Mouse (Mus musculus): ENCODE measurements around the gene Ctsf.

DNA sequence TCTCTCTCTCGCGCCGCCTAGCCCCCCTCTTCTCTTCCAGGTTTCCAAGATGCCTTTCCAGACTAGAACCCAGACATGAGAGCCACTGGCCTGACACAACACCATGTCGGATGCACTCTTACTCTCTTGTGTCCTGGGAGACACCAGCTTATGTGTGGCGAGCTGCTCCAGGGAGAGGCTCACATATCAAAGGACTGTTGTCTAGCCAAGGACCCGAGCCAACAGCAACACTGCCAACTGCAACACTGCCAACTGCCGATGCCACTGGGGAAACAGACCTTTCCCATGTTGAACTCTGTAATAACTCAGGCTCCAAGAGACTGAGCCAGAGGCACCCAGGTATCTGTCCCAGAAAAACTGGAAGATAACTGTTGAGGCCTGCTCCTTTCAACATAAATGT is 25.8 kb upstream of the Ctsf start:
- TF ChIP-seq CTCF (IDR thresholded peaks at IDR 0.05; ENCODE audit: low read depth): no peak
- TF ChIP-seq EP300 (IDR thresholded peaks at IDR 0.05; ENCODE audit: low read depth): no peak

Measured in liver, postnatal 0 days (tissue).